Mouse (Mus musculus): ENCODE results near the gene Erich3. TPM values are rescaled to one million over a fixed set of nuclear protein-coding genes. Genes with fewer than 3 reads are reported as not detected.

The Erich3 gene
- polyA plus RNA-seq, 1 experiment = 147 TPM

- H3K36me3 ChIP-seq (ENCODE audit: control insufficient read depth, insufficient read depth, low read length) = no peaks in the 10 kb centered on the region
- H3K27me3 ChIP-seq (ENCODE audit: control insufficient read depth, insufficient read depth, low read length) = no peaks in the 10 kb centered on the region
- no peak overlapping the region for H3K4me3 ChIP-seq (ENCODE audit: control insufficient read depth, low read depth, low read length)
- H3K27ac ChIP-seq (ENCODE audit: control insufficient read depth, insufficient read depth, low read depth, low read length) = no peak overlapping the region
- no peaks in the 10 kb centered on the region for H3K4me1 ChIP-seq (ENCODE audit: control insufficient read depth, insufficient read depth, low read length)
- no peak for TF ChIP-seq POLR2A (IDR thresholded peaks at IDR 0.05; ENCODE audit: control insufficient read depth, low read depth, low read length)
- TF ChIP-seq CTCF (IDR thresholded peaks at IDR 0.05; ENCODE audit: control insufficient read depth, insufficient read depth, insufficient replicate concordance, low read depth, low read length) = no peak
Observed at GRCm38 (mm10) chr3:154793571-154793970, 129.9 kb downstream of the Erich3 start.

- H3K4me3 ChIP-seq (ENCODE audit: control insufficient read depth, low read depth, low read length) = no peak overlapping the region
- H3K36me3 ChIP-seq (ENCODE audit: control insufficient read depth, insufficient read depth, low read length) = no peaks in the 10 kb centered on the region
- no peak overlapping the region for H3K27ac ChIP-seq (ENCODE audit: control insufficient read depth, insufficient read depth, low read depth, low read length)
- TF ChIP-seq CTCF (IDR thresholded peaks at IDR 0.05; ENCODE audit: control insufficient read depth, insufficient read depth, insufficient replicate concordance, low read depth, low read length) (no peak), POLR2A (IDR thresholded peaks at IDR 0.05; ENCODE audit: control insufficient read depth, low read depth, low read length) (no peak)
- no peaks in the 10 kb centered on the region for H3K4me1 ChIP-seq (ENCODE audit: control insufficient read depth, insufficient read depth, low read length)
- no peaks in the 10 kb centered on the region for H3K27me3 ChIP-seq (ENCODE audit: control insufficient read depth, insufficient read depth, low read length)
Observed at GRCm38 (mm10) chr3:154798806-154799205, 135.1 kb downstream of the Erich3 start.

- no peaks in the 10 kb centered on the region for H3K27me3 ChIP-seq (ENCODE audit: control insufficient read depth, insufficient read depth, low read length)
- no peaks in the 10 kb centered on the region for H3K36me3 ChIP-seq (ENCODE audit: control insufficient read depth, insufficient read depth, low read length)
- H3K27ac ChIP-seq (ENCODE audit: control insufficient read depth, insufficient read depth, low read depth, low read length) = no peak overlapping the region
- H3K4me1 ChIP-seq (ENCODE audit: control insufficient read depth, insufficient read depth, low read length) = no peaks in the 10 kb centered on the region
- TF ChIP-seq POLR2A (IDR thresholded peaks at IDR 0.05; ENCODE audit: control insufficient read depth, low read depth, low read length) (no peak), CTCF (IDR thresholded peaks at IDR 0.05; ENCODE audit: control insufficient read depth, insufficient read depth, insufficient replicate concordance, low read depth, low read length) (no peak)
- no peak overlapping the region for H3K4me3 ChIP-seq (ENCODE audit: control insufficient read depth, low read depth, low read length)
Observed at GRCm38 (mm10) chr3:154800454-154800853, 136.8 kb downstream of the Erich3 start.

GRCm38 (mm10) chr3:154800888-154801429 is 137.3 kb downstream of the Erich3 start:
- Histone ChIP-seq H3K27ac (ENCODE audit: control insufficient read depth, insufficient read depth, low read depth, low read length) (no peak overlapping the region), H3K4me1 (ENCODE audit: control insufficient read depth, insufficient read depth, low read length) (no peaks in the 10 kb centered on the region), H3K36me3 (ENCODE audit: control insufficient read depth, insufficient read depth, low read length) (no peaks in the 10 kb centered on the region), H3K27me3 (ENCODE audit: control insufficient read depth, insufficient read depth, low read length) (no peaks in the 10 kb centered on the region), H3K4me3 (ENCODE audit: control insufficient read depth, low read depth, low read length) (no peak overlapping the region)
- no peak for TF ChIP-seq POLR2A (IDR thresholded peaks at IDR 0.05; ENCODE audit: control insufficient read depth, low read depth, low read length)
- TF ChIP-seq CTCF (IDR thresholded peaks at IDR 0.05; ENCODE audit: control insufficient read depth, insufficient read depth, insufficient replicate concordance, low read depth, low read length) = no peak

- Histone ChIP-seq H3K36me3 (ENCODE audit: control insufficient read depth, insufficient read depth, low read length) (no peaks in the 10 kb centered on the region), H3K4me3 (ENCODE audit: control insufficient read depth, low read depth, low read length) (no peak overlapping the region), H3K27ac (ENCODE audit: control insufficient read depth, insufficient read depth, low read depth, low read length) (no peak overlapping the region), H3K27me3 (ENCODE audit: control insufficient read depth, insufficient read depth, low read length) (no peaks in the 10 kb centered on the region), H3K4me1 (ENCODE audit: control insufficient read depth, insufficient read depth, low read length) (no peaks in the 10 kb centered on the region)
- no peak for TF ChIP-seq CTCF (IDR thresholded peaks at IDR 0.05; ENCODE audit: control insufficient read depth, insufficient read depth, insufficient replicate concordance, low read depth, low read length)
- TF ChIP-seq POLR2A (IDR thresholded peaks at IDR 0.05; ENCODE audit: control insufficient read depth, low read depth, low read length) = no peak
Observed at GRCm38 (mm10) chr3:154806626-154807025, 143.0 kb downstream of the Erich3 start.

GRCm38 (mm10) chr3:154810273-154810870 is 146.7 kb downstream of the Erich3 start:
- H3K4me1 ChIP-seq (ENCODE audit: control insufficient read depth, insufficient read depth, low read length) = no peaks in the 10 kb centered on the region
- no peak overlapping the region for H3K4me3 ChIP-seq (ENCODE audit: control insufficient read depth, low read depth, low read length)
- no peak overlapping the region for H3K27ac ChIP-seq (ENCODE audit: control insufficient read depth, insufficient read depth, low read depth, low read length)
- TF ChIP-seq POLR2A (IDR thresholded peaks at IDR 0.05; ENCODE audit: control insufficient read depth, low read depth, low read length) (no peak), CTCF (IDR thresholded peaks at IDR 0.05; ENCODE audit: control insufficient read depth, insufficient read depth, insufficient replicate concordance, low read depth, low read length) (no peak)
- no peaks in the 10 kb centered on the region for H3K27me3 ChIP-seq (ENCODE audit: control insufficient read depth, insufficient read depth, low read length)
- H3K36me3 ChIP-seq (ENCODE audit: control insufficient read depth, insufficient read depth, low read length) = no peaks in the 10 kb centered on the region

- no peak overlapping the region for H3K27ac ChIP-seq (ENCODE audit: control insufficient read depth, insufficient read depth, low read depth, low read length)
- no peak overlapping the region for H3K4me3 ChIP-seq (ENCODE audit: control insufficient read depth, low read depth, low read length)
- H3K4me1 ChIP-seq (ENCODE audit: control insufficient read depth, insufficient read depth, low read length) = no peaks in the 10 kb centered on the region
- no peaks in the 10 kb centered on the region for H3K27me3 ChIP-seq (ENCODE audit: control insufficient read depth, insufficient read depth, low read length)
- no peak for TF ChIP-seq CTCF (IDR thresholded peaks at IDR 0.05; ENCODE audit: control insufficient read depth, insufficient read depth, insufficient replicate concordance, low read depth, low read length)
- TF ChIP-seq POLR2A (IDR thresholded peaks at IDR 0.05; ENCODE audit: control insufficient read depth, low read depth, low read length) = no peak
- no peaks in the 10 kb centered on the region for H3K36me3 ChIP-seq (ENCODE audit: control insufficient read depth, insufficient read depth, low read length)
Observed at GRCm38 (mm10) chr3:154811281-154811680, 147.6 kb downstream of the Erich3 start.
